Mouse (Mus musculus) heart, postnatal 0 days (tissue): Measurements from ENCODE around the gene Plcl2. TPM values are rescaled to one million over a fixed set of nuclear protein-coding genes. Genes with fewer than 3 reads are reported as not detected.

Source experiments
- ATAC-seq: fragments of 200-750 bp; cut with Nextera tagmentation; 2 replicates; pipeline ENCODE4 v1.8.0; 2017; ENCODE audit warnings: low read depth, moderate number of reproducible peaks, moderate library complexity; ENCODE audit not compliant: insufficient read depth
- DNase-seq: peaks from one replicate; pipeline ENCODE4 v3.0.0-alpha.2; 2016; ENCODE audit warnings: low spot score
- H3K27ac ChIP-seq: fragments of 300-500 bp; sonication (generic); 2 replicates; pipeline ENCODE4 v1.5.1; 2014; ENCODE audit warnings: low read depth, mild to moderate bottlenecking
- H3K27me3 ChIP-seq: fragments of 300-500 bp; sonication (generic); 2 replicates; pipeline ENCODE4 v1.6.1; 2014; ENCODE audit warnings: low read length, mixed read lengths; ENCODE audit not compliant: control insufficient read depth, insufficient read depth
- H3K36me3 ChIP-seq: fragments of 300-500 bp; sonication (generic); replicated peaks from 2 replicates; pipeline ENCODE4 v1.6.1; 2014; ENCODE audit warnings: low read length, mixed read lengths; ENCODE audit not compliant: control insufficient read depth, insufficient read depth
- H3K4me1 ChIP-seq: fragments of 300-500 bp; sonication (generic); 2 replicates; pipeline ENCODE4 v1.6.1; 2014; ENCODE audit warnings: antibody characterized with exemption; ENCODE audit not compliant: control insufficient read depth, insufficient read depth
- H3K4me2 ChIP-seq: fragments of 300-500 bp; sonication (generic); 2 replicates; pipeline ENCODE4 v1.6.1; 2014; ENCODE audit warnings: low read depth, mild to moderate bottlenecking, low read length, moderate library complexity
- H3K4me3 ChIP-seq: fragments of 300-500 bp; sonication (generic); 2 replicates; pipeline ENCODE4 v1.5.1; 2014; ENCODE audit warnings: low read depth, low read length
- H3K9ac ChIP-seq: fragments of 300-500 bp; sonication (generic); replicated peaks from 2 replicates; pipeline ENCODE4 v1.6.1; 2014; ENCODE audit warnings: low read depth, low read length, mixed read lengths
- H3K9me3 ChIP-seq: fragments of 300-500 bp; sonication (generic); replicated peaks from 2 replicates; pipeline ENCODE4 v1.6.1; 2016; ENCODE audit warnings: low read length; ENCODE audit not compliant: control insufficient read depth
- CTCF ChIP-seq: IDR thresholded peaks from 2 replicates; pipeline ENCODE4 v1.5.1; 2016; ENCODE audit warnings: antibody characterized with exemption, control low read depth, low read depth
- EP300 ChIP-seq: IDR thresholded peaks from 2 replicates; pipeline ENCODE4 v1.6.1; 2016; ENCODE audit warnings: antibody characterized with exemption, low read depth
- WGBS: fragments of 180-500 bp; shearing (Covaris S2); extraction: QIAGEN DNeasy Blood & Tissue Kit; methylation state at CpG from one replicate; pipeline ENCODE4 v1.1.7; 2014; 5-methylcytosine and 5-hydroxymethylcytosine counted together
- polyA plus RNA-seq: library from polyadenylated mRNA; unstranded; fragments of >200 nt; fragmentation: Nextera tagmentation; extraction: Ambion mirVana; gene quantifications from 2 replicates; pipeline ENCODE4 v1.2.1, GENCODE M21; 2015
- total RNA-seq: library from RNA; depleted of rRNA; stranded (reverse); fragments of >200 nt; gene quantifications from 2 replicates; pipeline ENCODE4 v1.2.3, GENCODE M21; 2014; ENCODE audit warnings: low replicate concordance

The Plcl2 gene
- total and polyA plus RNA-seq, 2 experiments from 2014 or later = 2.4 to 22.7 TPM

DNA sequence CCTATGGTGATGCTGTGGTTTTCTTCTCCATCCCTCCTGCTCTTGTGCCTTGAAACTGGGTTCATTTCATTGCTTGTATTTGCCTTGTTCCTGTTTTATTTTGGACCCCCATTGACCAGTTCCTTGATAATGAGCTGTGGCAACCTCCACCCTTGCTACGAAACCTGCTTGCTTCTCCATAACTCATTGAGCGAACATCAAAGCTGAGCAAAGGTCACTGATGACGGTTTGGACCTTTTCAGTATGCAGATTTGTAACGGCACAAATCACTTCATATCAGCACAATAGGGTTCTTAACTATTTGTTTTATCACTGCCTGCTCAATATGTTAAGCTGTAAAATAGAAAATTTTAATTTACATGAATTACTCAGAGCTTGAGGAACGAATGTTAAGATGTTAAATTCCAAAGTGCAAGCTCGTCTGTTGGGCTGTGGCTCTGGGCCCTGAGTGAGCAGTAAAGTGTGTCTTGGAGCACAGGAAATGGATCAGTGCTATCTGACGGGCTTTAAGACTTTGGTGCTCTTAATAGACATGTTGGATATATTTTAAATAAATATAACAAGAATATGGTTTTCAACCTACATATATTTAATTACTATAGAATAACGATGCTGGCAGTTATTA lies 126.9 kb downstream of the Plcl2 start:
- no peaks in the 10 kb centered on the region for H3K27me3 ChIP-seq
- H3K9me3 ChIP-seq = no peaks in the 10 kb centered on the region
- no peak for TF ChIP-seq EP300
- no peak for TF ChIP-seq CTCF
- no peak overlapping the region for H3K4me3 ChIP-seq
- H3K4me1 ChIP-seq = peaks cover 11% of the 10 kb centered on the region
- H3K9ac ChIP-seq = no peak overlapping the region
- DNase-seq = no peak
- H3K4me2 ChIP-seq = no peak overlapping the region
- WGBS = 78% methylated on average over 8 of the region's 8 CpGs
- no peak overlapping the region for H3K27ac ChIP-seq
- ATAC-seq = no peak
- no peaks in the 10 kb centered on the region for H3K36me3 ChIP-seq

- H3K9me3 ChIP-seq = no peaks in the 10 kb centered on the region
- no peaks in the 10 kb centered on the region for H3K27me3 ChIP-seq
- no peak overlapping the region for H3K4me2 ChIP-seq
- peaks cover 20% of the 10 kb centered on the region for H3K4me1 ChIP-seq
- ATAC-seq = no peak
- 79% methylated on average over 3 of the region's 3 CpGs for WGBS
- no peak overlapping the region for H3K27ac ChIP-seq
- TF ChIP-seq EP300 (no peak), CTCF (no peak)
- H3K36me3 ChIP-seq = no peaks in the 10 kb centered on the region
- no peak for DNase-seq
- no peak overlapping the region for H3K4me3 ChIP-seq
- H3K9ac ChIP-seq = no peak overlapping the region
These were observed 129.6 kb downstream of the Plcl2 start for GRCm38 (mm10) chr17:50638791-50639190.

- Histone ChIP-seq H3K27me3 (no peaks in the 10 kb centered on the region), H3K36me3 (no peaks in the 10 kb centered on the region), H3K4me3 (no peak overlapping the region), H3K4me1 (peaks cover 14% of the 10 kb centered on the region), H3K9me3 (no peaks in the 10 kb centered on the region), H3K4me2 (no peak overlapping the region), H3K9ac (no peak overlapping the region), H3K27ac (no peak overlapping the region)
- WGBS = 89% methylated on average over 2 of the region's 2 CpGs
- TF ChIP-seq EP300 (no peak), CTCF (no peak)
- no peak for ATAC-seq
- DNase-seq = no peak
These were observed 131.9 kb downstream of the Plcl2 start for GRCm38 (mm10) chr17:50641076-50641610.

DNA sequence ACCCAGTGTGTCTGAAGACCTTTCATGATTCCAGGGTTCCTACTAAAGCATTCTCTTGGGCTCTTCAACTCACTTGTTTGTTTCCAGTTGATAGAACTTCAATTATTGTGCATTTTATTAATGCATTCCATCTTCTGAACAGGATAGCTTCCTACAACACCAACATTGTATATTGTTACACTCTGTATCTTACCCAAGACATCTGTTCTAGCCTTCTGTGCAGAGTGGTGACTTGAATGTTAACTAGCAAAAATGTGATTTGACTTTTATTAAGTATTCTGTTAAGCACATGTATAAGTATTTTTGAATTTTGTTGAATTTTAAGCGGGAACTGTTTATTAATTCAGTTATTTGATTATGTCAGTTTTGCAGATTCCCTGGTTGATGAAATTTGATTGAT lies 132.7 kb downstream of the Plcl2 start:
- Histone ChIP-seq H3K36me3 (no peaks in the 10 kb centered on the region), H3K4me3 (no peak overlapping the region), H3K9me3 (no peaks in the 10 kb centered on the region), H3K27me3 (no peaks in the 10 kb centered on the region), H3K9ac (no peak overlapping the region), H3K4me2 (no peak overlapping the region), H3K27ac (no peak overlapping the region), H3K4me1 (peaks cover 14% of the 10 kb centered on the region)
- ATAC-seq (no peak), DNase-seq (no peak)
- TF ChIP-seq CTCF (no peak), EP300 (no peak)
- 96% methylated on average over 1 of the region's 1 CpGs for WGBS

- 15% methylated on average over 6 of the region's 6 CpGs for WGBS
- peak; percentile 28 for TF ChIP-seq CTCF
- TF ChIP-seq EP300 = no peak
- DNase-seq (peak; percentile 55), ATAC-seq (peak; percentile 88)
- peaks cover 7% of the 10 kb centered on the region; the same call in 1 of the 2 replicates for H3K9me3 ChIP-seq
- no peak overlapping the region for H3K4me3 ChIP-seq
- no peaks in the 10 kb centered on the region; the same call in 1 of the 2 replicates for H3K36me3 ChIP-seq
- peak overlapping the region; percentile 60 for H3K27ac ChIP-seq
- no peak overlapping the region for H3K9ac ChIP-seq
- H3K4me2 ChIP-seq = 0 out of 2 replicates have a peak overlapping the region, but pooled peaks have one; percentile 5
- peaks cover 14% of the 10 kb centered on the region for H3K4me1 ChIP-seq
- no peaks in the 10 kb centered on the region for H3K27me3 ChIP-seq
These were observed 134.2 kb downstream of the Plcl2 start for GRCm38 (mm10) chr17:50643356-50643755.
